Mouse (Mus musculus): Measurements from ENCODE around the gene Habp2.

DNA sequence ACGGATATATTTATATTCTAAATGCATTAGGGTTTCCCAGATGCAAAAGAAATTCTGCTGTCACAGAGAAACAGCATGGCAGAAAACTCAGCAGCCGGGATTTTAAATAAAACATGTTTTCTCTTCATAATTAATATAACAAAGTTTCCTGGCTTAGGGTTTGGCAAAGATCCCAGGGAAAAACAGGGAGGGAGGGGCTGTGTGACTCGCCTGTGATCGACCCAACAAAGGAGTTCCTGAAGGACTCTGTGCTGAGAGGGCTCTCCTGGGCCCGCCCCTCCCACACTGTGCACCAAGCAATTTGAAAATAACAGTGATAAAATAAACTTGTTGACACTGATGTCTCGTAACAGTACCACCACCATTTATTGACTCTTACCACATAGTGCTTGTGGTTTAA is 5.0 kb downstream of the Habp2 start:
- TF ChIP-seq POLR2A (IDR thresholded peaks at IDR 0.05; ENCODE audit: borderline replicate concordance, low read depth, low read length) (no peak), CTCF (IDR thresholded peaks at IDR 0.05; ENCODE audit: low read depth, low read length) (no peak)

Measured in bone marrow macrophage, adult 2 months (primary cell).